Mouse (Mus musculus): Measurements from ENCODE around the gene Olfr703. TPM values are rescaled to one million over a fixed set of nuclear protein-coding genes. Genes with fewer than 3 reads are reported as not detected.

Gene Olfr703
- polyA plus RNA-seq, 1 experiment from 2014 or later = not detected

Other genes starting within 250 kb of the Olfr703 start
- not detected in 2 replicates for gene Olfr693, start 162.8 kb upstream of the Olfr703 start, polyA plus RNA-seq (2014; fragmentation: Nextera tagmentation; extraction: Ambion mirVana)
- gene Olfr694, start 151.5 kb upstream of the Olfr703 start, polyA plus RNA-seq (2014; fragmentation: Nextera tagmentation; extraction: Ambion mirVana) = not detected in 2 replicates
- gene Olfr695, start 127.0 kb upstream of the Olfr703 start, polyA plus RNA-seq (2014; fragmentation: Nextera tagmentation; extraction: Ambion mirVana) = not detected in 2 replicates
- gene Olfr697, start 100.9 kb upstream of the Olfr703 start, polyA plus RNA-seq (2014; fragmentation: Nextera tagmentation; extraction: Ambion mirVana) = 0.20 TPM in 1 of 2 replicates, not detected in the other
- not detected in 2 replicates for gene Olfr698, start 88.0 kb upstream of the Olfr703 start, polyA plus RNA-seq (2014; fragmentation: Nextera tagmentation; extraction: Ambion mirVana)
- not detected in 2 replicates for gene Olfr699, start 50.2 kb upstream of the Olfr703 start, polyA plus RNA-seq (2014; fragmentation: Nextera tagmentation; extraction: Ambion mirVana)
- not detected in 2 replicates for gene Olfr700, start 34.5 kb upstream of the Olfr703 start, polyA plus RNA-seq (2014; fragmentation: Nextera tagmentation; extraction: Ambion mirVana)
- gene Olfr701, start 29.2 kb upstream of the Olfr703 start, polyA plus RNA-seq (2014; fragmentation: Nextera tagmentation; extraction: Ambion mirVana) = 0.08 TPM in 1 of 2 replicates, not detected in the other
- not detected in 2 replicates for gene Olfr702, start 9.5 kb upstream of the Olfr703 start, polyA plus RNA-seq (2014; fragmentation: Nextera tagmentation; extraction: Ambion mirVana)
- gene Olfr704, start 19.8 kb downstream of the Olfr703 start, polyA plus RNA-seq (2014; fragmentation: Nextera tagmentation; extraction: Ambion mirVana) = not detected in 2 replicates
- 0.22 TPM in 1 of 2 replicates, not detected in the other for gene Olfr705, start 33.5 kb downstream of the Olfr703 start, polyA plus RNA-seq (2014; fragmentation: Nextera tagmentation; extraction: Ambion mirVana)
- not detected in 2 replicates for gene Olfr706, start 44.8 kb downstream of the Olfr703 start, polyA plus RNA-seq (2014; fragmentation: Nextera tagmentation; extraction: Ambion mirVana)
- 0.10 TPM in 1 of 2 replicates, not detected in the other for gene Olfr707, start 57.9 kb downstream of the Olfr703 start, polyA plus RNA-seq (2014; fragmentation: Nextera tagmentation; extraction: Ambion mirVana)
- not detected in 2 replicates for gene Olfr1532-ps1, start 64.6 kb downstream of the Olfr703 start, polyA plus RNA-seq (2014; fragmentation: Nextera tagmentation; extraction: Ambion mirVana)
- not detected in 2 replicates for gene Olfr709-ps1, start 88.9 kb downstream of the Olfr703 start, polyA plus RNA-seq (2014; fragmentation: Nextera tagmentation; extraction: Ambion mirVana)
- gene Olfr710, start 105.0 kb downstream of the Olfr703 start, polyA plus RNA-seq (2014; fragmentation: Nextera tagmentation; extraction: Ambion mirVana) = not detected in 2 replicates
- gene Olfr6, start 120.6 kb downstream of the Olfr703 start, polyA plus RNA-seq (2014; fragmentation: Nextera tagmentation; extraction: Ambion mirVana) = 0.04 TPM in 1 of 2 replicates, not detected in the other
- not detected in 2 replicates for gene Olfr711, start 132.1 kb downstream of the Olfr703 start, polyA plus RNA-seq (2014; fragmentation: Nextera tagmentation; extraction: Ambion mirVana)
- gene Olfr2, start 162.7 kb downstream of the Olfr703 start, polyA plus RNA-seq (2014; fragmentation: Nextera tagmentation; extraction: Ambion mirVana) = not detected in 2 replicates
- gene Olfr713, start 187.8 kb downstream of the Olfr703 start, polyA plus RNA-seq (2014; fragmentation: Nextera tagmentation; extraction: Ambion mirVana) = not detected in 2 replicates
- not detected in 2 replicates for gene Olfr714, start 227.6 kb downstream of the Olfr703 start, polyA plus RNA-seq (2014; fragmentation: Nextera tagmentation; extraction: Ambion mirVana)
- 0.18 TPM in 1 of 2 replicates, not detected in the other for gene Olfr17, start 249.9 kb downstream of the Olfr703 start, polyA plus RNA-seq (2014; fragmentation: Nextera tagmentation; extraction: Ambion mirVana)